Mouse (Mus musculus): ENCODE measurements around the gene Cep55. TPM values are rescaled to one million over a fixed set of nuclear protein-coding genes. Genes with fewer than 3 reads are reported as not detected.

Cep55 gene
- total RNA-seq, 2 experiments from 2014 or later, result not detected

DNA sequence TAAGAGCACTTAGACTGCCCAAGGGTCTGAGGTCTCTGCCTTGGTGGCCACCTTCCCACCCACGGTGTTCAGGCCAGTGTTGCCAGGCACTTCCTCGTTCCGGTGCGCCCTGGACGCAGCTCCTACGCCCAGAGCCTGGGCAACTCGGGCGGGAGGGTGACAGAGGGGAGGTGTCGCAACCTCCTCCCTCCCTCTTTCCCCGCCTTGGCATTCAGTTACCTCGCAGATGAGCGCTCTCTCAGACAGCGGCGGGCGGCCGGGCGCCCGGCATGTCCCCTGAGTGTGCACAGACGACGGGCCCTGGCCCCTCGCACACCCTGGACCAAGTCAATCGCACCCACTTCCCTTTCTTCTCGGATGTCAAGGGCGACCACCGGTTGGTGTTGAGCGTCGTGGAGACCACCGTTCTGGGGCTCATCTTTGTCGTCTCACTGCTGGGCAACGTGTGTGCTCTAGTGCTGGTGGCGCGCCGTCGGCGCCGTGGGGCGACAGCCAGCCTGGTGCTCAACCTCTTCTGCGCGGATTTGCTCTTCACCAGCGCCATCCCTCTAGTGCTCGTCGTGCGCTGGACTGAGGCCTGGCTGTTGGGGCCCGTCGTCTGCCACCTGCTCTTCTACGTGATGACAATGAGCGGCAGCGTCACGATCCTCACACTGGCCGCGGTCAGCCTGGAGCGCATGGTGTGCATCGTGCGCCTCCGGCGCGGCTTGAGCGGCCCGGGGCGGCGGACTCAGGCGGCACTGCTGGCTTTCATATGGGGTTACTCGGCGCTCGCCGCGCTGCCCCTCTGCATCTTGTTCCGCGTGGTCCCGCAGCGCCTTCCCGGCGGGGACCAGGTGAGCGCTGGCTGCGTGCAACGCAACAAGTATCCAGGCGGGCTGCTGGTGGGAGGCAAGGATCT is 42.3 kb downstream of the Cep55 start, which contains the start of gene Ffar4:
Gene Ffar4 (plus strand): TSS at position 214 of the 901 bp plus-strand sequence.
- DNase-seq (ENCODE audit: low spot score), result no peak

- DNase-seq (ENCODE audit: low spot score), result no peak
Observed at GRCm38 (mm10) chr19:38107871-38108270, 53.1 kb downstream of the Cep55 start.

DNA sequence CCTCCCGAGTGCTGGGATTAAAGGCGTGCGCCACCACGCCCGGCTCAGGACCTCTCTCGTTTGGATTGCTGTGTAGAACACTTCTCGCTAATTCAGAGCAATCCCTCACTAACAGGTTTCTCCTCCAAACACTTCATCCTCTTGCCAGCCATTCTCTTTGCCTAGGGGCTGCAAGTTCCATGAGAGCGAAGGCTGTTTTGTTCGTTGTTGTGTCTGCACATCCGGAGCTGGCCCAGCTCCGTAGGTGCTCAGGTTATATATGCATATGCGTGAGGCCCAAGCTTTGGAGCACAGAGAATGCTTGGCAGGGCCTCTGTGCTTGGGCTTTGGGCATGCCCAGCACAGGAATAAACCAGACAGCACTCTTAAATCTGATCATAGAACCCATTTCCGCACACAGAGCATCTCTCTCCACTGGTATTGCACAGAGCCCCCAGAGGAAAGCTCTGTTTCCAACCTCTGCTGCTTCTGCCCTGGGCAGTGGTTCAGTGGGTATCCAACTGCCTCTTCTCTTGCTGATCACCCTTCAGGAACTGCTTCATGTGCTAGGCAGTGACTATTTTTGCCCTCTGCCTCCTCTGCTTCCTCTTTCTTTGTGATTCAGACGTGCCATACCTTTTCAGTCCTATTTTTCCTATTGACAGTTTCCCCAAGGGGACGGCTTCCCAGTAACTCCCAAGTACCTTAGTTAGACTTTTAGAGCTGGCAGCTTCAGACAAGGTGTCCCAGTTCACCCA is 54.9 kb downstream of the Cep55 start:
- no peak for DNase-seq (ENCODE audit: low spot score)

DNA sequence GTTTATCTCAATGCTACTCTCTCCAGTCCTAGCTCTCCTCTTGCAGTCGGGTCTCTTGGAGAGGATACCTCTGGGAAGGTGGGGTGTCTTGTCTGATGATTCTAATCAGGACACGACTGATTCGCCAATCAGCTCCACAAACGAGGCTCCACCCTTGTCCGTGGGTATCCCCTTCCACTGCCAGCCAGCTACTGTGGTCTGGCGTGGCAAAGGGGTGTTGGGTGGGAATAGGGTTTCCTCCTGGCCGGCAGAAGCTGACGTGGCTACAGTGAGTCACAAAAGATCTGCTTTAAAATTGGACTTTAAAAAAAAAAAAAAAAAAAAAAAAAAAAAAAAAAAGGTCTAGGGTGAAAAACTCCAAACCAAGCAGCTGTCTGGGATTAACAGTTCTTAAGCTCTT is 56.2 kb downstream of the Cep55 start:
- no peak for DNase-seq (ENCODE audit: low spot score)

DNA sequence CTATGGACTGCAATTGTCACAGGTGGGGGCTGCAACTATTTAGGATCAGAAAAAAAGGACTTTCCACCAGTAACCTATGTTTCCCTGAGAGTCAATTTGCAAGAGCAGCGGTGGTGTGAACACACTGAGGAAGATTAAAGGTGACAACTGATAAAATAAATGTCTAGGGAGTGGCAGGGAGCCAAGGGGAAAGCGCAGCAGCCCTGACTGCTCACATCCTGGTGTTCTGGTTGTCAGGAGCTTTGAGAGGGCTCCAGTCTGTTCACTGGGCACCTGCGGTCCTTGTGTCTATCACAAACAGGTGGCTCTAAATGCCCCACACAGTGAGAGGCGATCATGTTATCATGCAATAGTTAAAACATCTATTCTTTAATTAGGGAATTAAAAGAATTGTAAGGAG is 57.8 kb downstream of the Cep55 start:
- no peak for DNase-seq (ENCODE audit: low spot score)

- DNase-seq (ENCODE audit: low spot score), result no peak
Observed at GRCm38 (mm10) chr19:38114834-38115491, 60.2 kb downstream of the Cep55 start.

GRCm38 (mm10) chr19:38120123-38120760 is 65.4 kb downstream of the Cep55 start:
- no peak for DNase-seq (ENCODE audit: low spot score)

DNA sequence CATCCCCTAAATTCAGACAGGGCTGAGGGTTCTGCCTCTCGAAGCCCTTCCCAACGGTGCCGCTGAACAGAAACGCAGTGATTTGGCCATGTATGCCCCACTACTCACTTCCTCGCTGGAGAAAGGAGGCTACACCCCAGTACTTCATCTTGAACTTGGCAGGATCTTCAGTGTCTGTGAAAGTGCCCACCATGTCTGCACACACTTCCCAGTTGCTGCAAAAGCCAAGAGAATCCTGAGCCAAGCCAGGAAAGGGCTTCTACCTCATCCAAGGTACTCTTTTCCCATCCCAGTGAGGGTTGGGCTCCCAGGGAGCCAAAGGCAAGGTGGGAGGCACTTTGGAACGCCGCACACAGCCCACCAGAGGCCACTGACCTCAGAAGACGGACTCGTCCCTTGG is 69.1 kb downstream of the Cep55 start:
- no peak for DNase-seq (ENCODE audit: low spot score)

Other genes with a start within 250 kb of the Cep55 start
- gene Myof, start 11.4 kb upstream of the Cep55 start, total RNA-seq (2021), result 1 to 10 TPM; 4.1 to 5.3 TPM
- not detected for gene Ffar4, start 42.1 kb downstream of the Cep55 start, total RNA-seq (2021)
- 1 to 10 TPM; 1.2 to 5.1 TPM for gene Rbp4, start 70.3 kb downstream of the Cep55 start, total RNA-seq (2021)
- not detected for gene Pde6c, start 77.8 kb downstream of the Cep55 start, total RNA-seq (2021)
- gene Fra10ac1, start 169.1 kb downstream of the Cep55 start, total RNA-seq (2021), result 10 to 100 TPM; 11.6 to 12.1 TPM
- gene Lgi1, start 209.5 kb downstream of the Cep55 start, total RNA-seq (2021), result 1 to 10 TPM; 4.3 to 6.8 TPM

All from gastrocnemius, adult 18-20 months (tissue).